Mouse (Mus musculus) NIH3T3 (cell line): Measurements from ENCODE around the gene Zfp710.

Experiments used
- DNase-seq: peaks from one replicate; pipeline ENCODE4 v3.0.0-alpha.2; 2012; ENCODE audit warnings: low read depth

The Zfp710 gene

GRCm38 (mm10) chr7:80078792-80079301 is 54.2 kb downstream of the Zfp710 start:
- no peak for DNase-seq

- no peak for DNase-seq
Observed at GRCm38 (mm10) chr7:80081586-80082554, 57.3 kb downstream of the Zfp710 start.

GRCm38 (mm10) chr7:80084484-80084931 is 59.9 kb downstream of the Zfp710 start:
- peak; percentile 80 for DNase-seq

GRCm38 (mm10) chr7:80085970-80086715 is 61.5 kb downstream of the Zfp710 start:
- no peak for DNase-seq

- DNase-seq = no peak
Observed at GRCm38 (mm10) chr7:80088191-80088590, 63.6 kb downstream of the Zfp710 start.

- no peak for DNase-seq
Observed at GRCm38 (mm10) chr7:80090191-80091003, 65.8 kb downstream of the Zfp710 start.

GRCm38 (mm10) chr7:80091004-80091865 is 66.6 kb downstream of the Zfp710 start:
- no peak for DNase-seq

- DNase-seq = no peak
Observed at GRCm38 (mm10) chr7:80091866-80092210, 67.2 kb downstream of the Zfp710 start.

- peak; percentile 95 for DNase-seq
Observed at GRCm38 (mm10) chr7:80092351-80093046, 67.9 kb downstream of the Zfp710 start.

- DNase-seq = no peak
Observed at GRCm38 (mm10) chr7:80094481-80094880, 69.9 kb downstream of the Zfp710 start.

GRCm38 (mm10) chr7:80095598-80096309 is 71.1 kb downstream of the Zfp710 start:
- no peak for DNase-seq

- no peak for DNase-seq
Observed at GRCm38 (mm10) chr7:80098389-80098976, 73.9 kb downstream of the Zfp710 start.

- no peak for DNase-seq
Observed at GRCm38 (mm10) chr7:80103335-80103734, 78.7 kb downstream of the Zfp710 start.

GRCm38 (mm10) chr7:80105637-80106390 is 81.2 kb downstream of the Zfp710 start:
- no peak for DNase-seq

- no peak for DNase-seq
Observed at GRCm38 (mm10) chr7:80106441-80106840, 81.8 kb downstream of the Zfp710 start.

GRCm38 (mm10) chr7:80111066-80112045 is 86.7 kb downstream of the Zfp710 start:
- DNase-seq = peak; percentile 92

- peak; percentile 67 for DNase-seq
Observed at GRCm38 (mm10) chr7:80113989-80114388, 89.4 kb downstream of the Zfp710 start.
